Mouse (Mus musculus) heart, postnatal 0 days (tissue): ENCODE data around the gene Rcn3.
A peak's percentile ranks its signal among the peaks of the same experiment; 100 is the strongest.

Experiments
- CTCF ChIP-seq: IDR thresholded peaks from 2 replicates; pipeline ENCODE4 v1.5.1; 2016; ENCODE audit warnings: antibody characterized with exemption, control low read depth, low read depth
- EP300 ChIP-seq: IDR thresholded peaks from 2 replicates; pipeline ENCODE4 v1.6.1; 2016; ENCODE audit warnings: antibody characterized with exemption, low read depth

DNA sequence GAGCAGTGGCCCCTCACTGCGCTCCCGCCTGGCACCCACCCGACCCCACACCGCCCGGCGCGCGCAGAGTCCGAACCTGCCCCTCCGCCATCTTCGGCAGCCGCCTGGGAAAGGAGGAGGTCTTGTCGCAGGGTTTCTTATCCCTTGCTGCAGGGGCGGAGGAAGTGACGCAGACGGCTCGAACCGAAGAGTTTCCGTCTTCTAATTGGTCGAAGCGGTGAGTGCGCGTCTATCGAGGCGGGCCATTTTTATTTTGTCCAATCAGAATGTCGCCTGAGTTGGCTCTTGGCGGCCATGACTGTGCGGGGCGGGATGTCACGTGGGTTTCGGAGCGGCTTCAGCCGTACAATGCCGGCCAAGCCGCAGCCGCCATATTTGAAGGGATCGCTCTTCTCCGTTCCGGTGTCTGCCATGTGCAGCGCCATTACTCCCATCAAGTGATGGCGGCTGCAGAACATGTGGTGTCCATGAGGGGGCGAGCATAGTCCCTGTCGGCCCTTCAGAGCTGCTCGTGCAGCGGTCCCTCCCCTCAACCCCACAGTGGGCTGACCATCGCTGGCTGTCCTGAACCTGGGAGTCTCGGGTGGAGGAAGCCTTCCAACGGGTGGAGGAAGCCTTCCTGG, 36.7 kb upstream of the Rcn3 start, which contains the start of gene Rpl13a:
- TF ChIP-seq CTCF (peak; percentile 83), EP300 (peak; percentile 77; the same call in 1 of the 2 replicates)
